Mouse (Mus musculus): Measurements from ENCODE around the gene Drg2. TPM values are rescaled to one million over a fixed set of nuclear protein-coding genes. Genes with fewer than 3 reads are reported as not detected.

Drg2 gene
- total RNA-seq (2023), result 10 to 100 TPM; 31.7 to 38.2 TPM

GRCm38 (mm10) chr11:60454080-60454744, at the start of gene Drg2:
Gene Drg2, plus strand, starts transcription at chr11:60454591.

GRCm38 (mm10) chr11:60416963-60417716, 37.3 kb upstream of the Drg2 start, which contains the start of gene Gid4:
Gene Gid4, plus strand, starts transcription at chr11:60417145.

GRCm38 (mm10) chr11:60417717-60418472, 36.5 kb upstream of the Drg2 start, which contains the start of gene Atpaf2:
Gene Atpaf2, minus strand, starts transcription at chr11:60418457.

DNA sequence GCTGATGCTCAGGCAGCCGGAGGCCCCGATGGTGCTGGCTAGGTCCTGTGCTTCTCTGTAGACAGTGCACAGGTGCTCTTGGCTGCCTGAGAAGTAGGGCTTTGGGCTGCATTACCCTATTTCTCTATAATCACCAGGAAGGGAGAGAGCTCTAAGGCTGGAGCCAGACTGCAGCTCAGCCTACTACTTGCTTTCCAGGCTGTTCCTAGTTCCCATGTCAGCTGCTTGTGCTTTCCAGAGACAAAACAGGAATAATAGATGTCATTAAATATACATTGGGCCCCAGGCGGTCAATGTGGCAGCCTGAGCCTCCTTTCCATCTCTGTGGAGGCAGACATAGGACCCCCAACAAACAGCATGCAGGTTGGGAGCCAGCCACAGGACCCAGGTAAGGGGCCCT, 14.6 kb downstream of the Drg2 start, which contains the start of gene Myo15:
Gene Myo15 (plus strand): TSS at position 301 of the 400 bp plus-strand sequence.

Other genes with a start within 250 kb of the Drg2 start
- 100 to 1,000 TPM; 135 to 147 TPM for gene Srebf1, start 232.0 kb upstream of the Drg2 start, total RNA-seq (2023)
- 10 to 100 TPM; 23.3 to 27.6 TPM for gene Tom1l2, start 101.7 kb upstream of the Drg2 start, total RNA-seq (2023)
- under 1 TPM in 1 of 2 experiments, not detected in 1; 0.26 TPM for gene Drc3, start 101.3 kb upstream of the Drg2 start, total RNA-seq (2023)
- gene Gid4, start 37.4 kb upstream of the Drg2 start, total RNA-seq (2023), result 10 to 100 TPM; 11.8 to 13.3 TPM
- 10 to 100 TPM; 16.3 to 19.5 TPM for gene Atpaf2, start 36.1 kb upstream of the Drg2 start, total RNA-seq (2023)
- under 1 TPM; 0.24 to 0.29 TPM for gene Myo15, start 14.7 kb downstream of the Drg2 start, total RNA-seq (2023)
- 10 to 100 TPM; 57.3 to 58.0 TPM for gene Alkbh5, start 81.8 kb downstream of the Drg2 start, total RNA-seq (2023)
- 10 to 100 TPM; 23.9 to 25.6 TPM for gene Llgl1, start 245.1 kb downstream of the Drg2 start, total RNA-seq (2023)

Data from monocyte, adult 59 days (primary cell).